8 mouse cellular contexts compared by ENCODE assay signal in genomic region chr3:118561554-118562310, GRCm38 (mm10). TPM values are rescaled to one million over a fixed set of nuclear protein-coding genes. Genes with fewer than 3 reads are reported as not detected.
DNase-seq lines count a peak whose midpoint lies in the region; ATAC-seq and TF ChIP-seq lines count a peak whose summit lies in the region.

Gene Dpyd (plus strand): TSS chr3:118562129.

- peak within 1 kb of the TSS; percentile 76 for H3K4me3 ChIP-seq in hindbrain, embryonic 10.5 days
- H3K4me3 ChIP-seq in lung, postnatal 0 days (ENCODE audit: low read depth, low read length): peak within 1 kb of the TSS; percentile 64

- peak; percentile 100 for ATAC-seq in lung, postnatal 0 days

- peaks cover 9% of the 10 kb centered on the region for H3K4me1 ChIP-seq in hindbrain, embryonic 10.5 days (replicated peaks)
- no peaks in the 10 kb centered on the region for H3K4me1 ChIP-seq in lung, postnatal 0 days (ENCODE audit: insufficient read depth, low read depth, low read length)

- peak; percentile 89 for DNase-seq in ZHBTc4 (ENCODE audit: low read depth, low spot score)
- peak; percentile 73 to 81 for DNase-seq in cerebellum, postnatal 14 days
- DNase-seq in frontal cortex, postnatal 10 days (ENCODE audit: low spot score in 2 of 2): peak; percentile 62 to 72
- peak; percentile 88 for DNase-seq in hindbrain, embryonic 10.5 days (ENCODE audit: low spot score)
- DNase-seq in layer of hippocampus, postnatal 14 days (ENCODE audit: low spot score in 2 of 2): peak; percentile 61 to 71
- DNase-seq in lung, postnatal 0 days (ENCODE audit: low spot score): peak; percentile 86
- peak; percentile 61 for DNase-seq in right cerebral cortex, adult 18-20 months
- no peak for DNase-seq in c-Kit-positive CD71-positive TER-119-positive erythroid progenitor cells, embryonic 14.5 days (ENCODE audit: low spot score)

- TF ChIP-seq EP300 in lung, postnatal 0 days (IDR thresholded peaks at IDR 0.05): no peak

- H3K4me2 ChIP-seq in lung, postnatal 0 days (replicated peaks; ENCODE audit: low read depth, low read length): peak within 1 kb of the TSS; percentile 82

- no peaks in the 10 kb centered on the region for H3K9me3 ChIP-seq in hindbrain, embryonic 10.5 days
- H3K9me3 ChIP-seq in lung, postnatal 0 days (ENCODE audit: low read length): no peaks in the 10 kb centered on the region

- no peak for TF ChIP-seq CTCF in lung, postnatal 0 days (IDR thresholded peaks at IDR 0.05)

- 0 out of 2 replicates have a peak, but pooled peaks cover 6% of the 10 kb centered on the region for H3K27me3 ChIP-seq in hindbrain, embryonic 10.5 days (ENCODE audit: insufficient read depth, poor library complexity, severe bottlenecking)
- no peaks in the 10 kb centered on the region for H3K27me3 ChIP-seq in lung, postnatal 0 days (replicated peaks; ENCODE audit: insufficient read depth, low read length)

- 6% methylated on average over 19 of the region's 19 CpGs for WGBS in hindbrain, embryonic 10.5 days
- WGBS in lung, postnatal 0 days: 9% methylated on average over 19 of the region's 19 CpGs

- H3K9ac ChIP-seq in lung, postnatal 0 days (replicated peaks; ENCODE audit: low read depth): peak within 1 kb of the TSS; percentile 36

- no peaks in the 10 kb centered on the region for H3K36me3 ChIP-seq in hindbrain, embryonic 10.5 days
- no peaks in the 10 kb centered on the region for H3K36me3 ChIP-seq in lung, postnatal 0 days (ENCODE audit: insufficient read depth, low read length)

- H3K27ac ChIP-seq in hindbrain, embryonic 10.5 days: peak within 1 kb of the TSS; percentile 85
- no peak within 1 kb of the TSS for H3K27ac ChIP-seq in lung, postnatal 0 days (ENCODE audit: low read length)

RNA-seq across cellular contexts. Expression of gene Dpyd, which starts in this region (rescaled TPM):
- polyA plus RNA-seq in hindbrain, embryonic 10.5 days (2016; fragmentation: Nextera tagmentation; extraction: Ambion mirVana): 5.3 and 7.9 TPM in 2 replicates
- 10 to 100 TPM; 20.7 to 20.9 TPM for total RNA-seq in layer of hippocampus, postnatal 14 days (2021)
- 10.0 and 11.3 TPM in 2 replicates for polyA plus RNA-seq in lung, postnatal 0 days (2015; fragmentation: Nextera tagmentation; extraction: Ambion mirVana)
